Mouse (Mus musculus): Measurements from ENCODE around the gene Tspan32. TPM values are rescaled to one million over a fixed set of nuclear protein-coding genes. Genes with fewer than 3 reads are reported as not detected.
A peak's percentile ranks its signal among the peaks of the same experiment; 100 is the strongest.

Tspan32 gene
- polyA plus RNA-seq, 1 experiment from 2014 or later, result 6.0 TPM

- 71% methylated on average over 3 of the region's 3 CpGs for WGBS
- Histone ChIP-seq H3K27me3 (ENCODE audit: control insufficient read depth, insufficient read depth, low read length) (no peaks in the 10 kb centered on the region), H3K9ac (ENCODE audit: low read length) (peak overlapping the region; percentile 98), H3K4me2 (ENCODE audit: low read depth, low read length) (peak overlapping the region; percentile 84), H3K9me3 (replicated peaks; ENCODE audit: control insufficient read depth, low read length) (no peaks in the 10 kb centered on the region), H3K4me1 (ENCODE audit: control insufficient read depth, insufficient read depth, low read length) (peaks cover 55% of the 10 kb centered on the region), H3K27ac (ENCODE audit: low read length) (peak overlapping the region; percentile 43), H3K36me3 (ENCODE audit: control insufficient read depth, insufficient read depth, low read length) (0 out of 2 replicates have a peak, but pooled peaks cover 3% of the 10 kb centered on the region), H3K4me3 (replicated peaks; ENCODE audit: low read length) (peak overlapping the region; percentile 97)
- no peak for ATAC-seq (ENCODE audit: insufficient read depth, low FRiP score)
Observed at GRCm38 (mm10) chr7:143055001-143055400, 50.2 kb downstream of the Tspan32 start.

GRCm38 (mm10) chr7:143055499-143056186 lies 50.8 kb downstream of the Tspan32 start:
- Histone ChIP-seq H3K4me3 (replicated peaks; ENCODE audit: low read length) (peak overlapping the region; percentile 97), H3K4me2 (ENCODE audit: low read depth, low read length) (peak overlapping the region; percentile 84), H3K4me1 (ENCODE audit: control insufficient read depth, insufficient read depth, low read length) (peaks cover 58% of the 10 kb centered on the region), H3K9ac (ENCODE audit: low read length) (peak overlapping the region; percentile 98), H3K36me3 (ENCODE audit: control insufficient read depth, insufficient read depth, low read length) (0 out of 2 replicates have a peak, but pooled peaks cover 3% of the 10 kb centered on the region), H3K27ac (ENCODE audit: low read length) (peak overlapping the region; percentile 36), H3K9me3 (replicated peaks; ENCODE audit: control insufficient read depth, low read length) (no peaks in the 10 kb centered on the region), H3K27me3 (ENCODE audit: control insufficient read depth, insufficient read depth, low read length) (no peaks in the 10 kb centered on the region)
- ATAC-seq (ENCODE audit: insufficient read depth, low FRiP score), result no peak
- WGBS, result 61% methylated on average over 11 of the region's 11 CpGs

- ATAC-seq (ENCODE audit: insufficient read depth, low FRiP score), result no peak
- H3K4me3 ChIP-seq (replicated peaks; ENCODE audit: low read length), result no peak overlapping the region
- H3K36me3 ChIP-seq (ENCODE audit: control insufficient read depth, insufficient read depth, low read length), result peaks cover 3% of the 10 kb centered on the region; the same call in 1 of the 2 replicates
- WGBS, result 88% methylated on average over 5 of the region's 5 CpGs
- H3K9me3 ChIP-seq (replicated peaks; ENCODE audit: control insufficient read depth, low read length), result no peaks in the 10 kb centered on the region
- no peaks in the 10 kb centered on the region for H3K27me3 ChIP-seq (ENCODE audit: control insufficient read depth, insufficient read depth, low read length)
- H3K27ac ChIP-seq (ENCODE audit: low read length), result peak overlapping the region; percentile 84
- H3K9ac ChIP-seq (ENCODE audit: low read length), result peak overlapping the region; percentile 12; the same call in 1 of the 2 replicates
- H3K4me2 ChIP-seq (ENCODE audit: low read depth, low read length), result peak overlapping the region; percentile 31; the same call in 1 of the 2 replicates
- peaks cover 58% of the 10 kb centered on the region for H3K4me1 ChIP-seq (ENCODE audit: control insufficient read depth, insufficient read depth, low read length)
Observed at GRCm38 (mm10) chr7:143057023-143057422, 52.2 kb downstream of the Tspan32 start.

- peaks cover 6% of the 10 kb centered on the region; the same call in 1 of the 2 replicates for H3K36me3 ChIP-seq (ENCODE audit: control insufficient read depth, insufficient read depth, low read length)
- H3K9me3 ChIP-seq (replicated peaks; ENCODE audit: control insufficient read depth, low read length), result no peaks in the 10 kb centered on the region
- peaks cover 61% of the 10 kb centered on the region for H3K4me1 ChIP-seq (ENCODE audit: control insufficient read depth, insufficient read depth, low read length)
- H3K9ac ChIP-seq (ENCODE audit: low read length), result peak overlapping the region; percentile 23; the same call in 1 of the 2 replicates
- H3K4me2 ChIP-seq (ENCODE audit: low read depth, low read length), result peak overlapping the region; percentile 31
- ATAC-seq (ENCODE audit: insufficient read depth, low FRiP score), result no peak
- no peaks in the 10 kb centered on the region for H3K27me3 ChIP-seq (ENCODE audit: control insufficient read depth, insufficient read depth, low read length)
- peak overlapping the region; percentile 5; the same call in 1 of the 2 replicates for H3K4me3 ChIP-seq (replicated peaks; ENCODE audit: low read length)
- peak overlapping the region; percentile 84 for H3K27ac ChIP-seq (ENCODE audit: low read length)
- 43% methylated on average over 9 of the region's 9 CpGs for WGBS
Observed at GRCm38 (mm10) chr7:143057667-143058220, 52.9 kb downstream of the Tspan32 start.

GRCm38 (mm10) chr7:143058221-143058697 lies 53.4 kb downstream of the Tspan32 start:
- 44% methylated on average over 5 of the region's 5 CpGs for WGBS

GRCm38 (mm10) chr7:143059202-143059870 lies 54.5 kb downstream of the Tspan32 start:
- H3K4me2 ChIP-seq (ENCODE audit: low read depth, low read length), result no peak overlapping the region
- H3K4me3 ChIP-seq (replicated peaks; ENCODE audit: low read length), result no peak overlapping the region
- 50% methylated on average over 5 of the region's 5 CpGs for WGBS
- ATAC-seq (ENCODE audit: insufficient read depth, low FRiP score), result no peak
- no peak overlapping the region for H3K9ac ChIP-seq (ENCODE audit: low read length)
- peaks cover 58% of the 10 kb centered on the region for H3K4me1 ChIP-seq (ENCODE audit: control insufficient read depth, insufficient read depth, low read length)
- no peaks in the 10 kb centered on the region for H3K27me3 ChIP-seq (ENCODE audit: control insufficient read depth, insufficient read depth, low read length)
- H3K36me3 ChIP-seq (ENCODE audit: control insufficient read depth, insufficient read depth, low read length), result peaks cover 20% of the 10 kb centered on the region
- peak overlapping the region; percentile 84 for H3K27ac ChIP-seq (ENCODE audit: low read length)
- no peaks in the 10 kb centered on the region for H3K9me3 ChIP-seq (replicated peaks; ENCODE audit: control insufficient read depth, low read length)

More at GRCm38 (mm10) chr7:143058221-143058697, 53.4 kb downstream of the Tspan32 start:
- Histone ChIP-seq H3K27ac (ENCODE audit: low read length) (peak overlapping the region; percentile 84), H3K36me3 (ENCODE audit: control insufficient read depth, insufficient read depth, low read length) (peaks cover 11% of the 10 kb centered on the region), H3K4me1 (ENCODE audit: control insufficient read depth, insufficient read depth, low read length) (peaks cover 61% of the 10 kb centered on the region), H3K4me3 (replicated peaks; ENCODE audit: low read length) (peak overlapping the region; percentile 5; the same call in 1 of the 2 replicates), H3K9me3 (replicated peaks; ENCODE audit: control insufficient read depth, low read length) (no peaks in the 10 kb centered on the region), H3K27me3 (ENCODE audit: control insufficient read depth, insufficient read depth, low read length) (no peaks in the 10 kb centered on the region), H3K9ac (ENCODE audit: low read length) (peak overlapping the region; percentile 23; the same call in 1 of the 2 replicates), H3K4me2 (ENCODE audit: low read depth, low read length) (peak overlapping the region; percentile 31)
- 0 out of 2 replicates have a peak, but pooled peaks have one; percentile 8 for ATAC-seq (ENCODE audit: insufficient read depth, low FRiP score)

GRCm38 (mm10) chr7:143062704-143063103 lies 57.9 kb downstream of the Tspan32 start:
- peaks cover 27% of the 10 kb centered on the region for H3K36me3 ChIP-seq (ENCODE audit: control insufficient read depth, insufficient read depth, low read length)
- ATAC-seq (ENCODE audit: insufficient read depth, low FRiP score), result peak; percentile 25; the same call in 1 of the 2 replicates
- H3K27ac ChIP-seq (ENCODE audit: low read length), result no peak overlapping the region

GRCm38 (mm10) chr7:143064226-143064625 lies 59.4 kb downstream of the Tspan32 start:
- Histone ChIP-seq H3K9ac (ENCODE audit: low read length) (no peak overlapping the region), H3K27ac (ENCODE audit: low read length) (no peak overlapping the region), H3K27me3 (ENCODE audit: control insufficient read depth, insufficient read depth, low read length) (no peaks in the 10 kb centered on the region), H3K4me1 (ENCODE audit: control insufficient read depth, insufficient read depth, low read length) (peaks cover 15% of the 10 kb centered on the region), H3K4me3 (replicated peaks; ENCODE audit: low read length) (no peak overlapping the region), H3K4me2 (ENCODE audit: low read depth, low read length) (no peak overlapping the region), H3K36me3 (ENCODE audit: control insufficient read depth, insufficient read depth, low read length) (peaks cover 30% of the 10 kb centered on the region), H3K9me3 (replicated peaks; ENCODE audit: control insufficient read depth, low read length) (no peaks in the 10 kb centered on the region)
- ATAC-seq (ENCODE audit: insufficient read depth, low FRiP score), result no peak
- 79% methylated on average over 6 of the region's 6 CpGs for WGBS

More at GRCm38 (mm10) chr7:143062704-143063103, 57.9 kb downstream of the Tspan32 start:
- Histone ChIP-seq H3K4me1 (ENCODE audit: control insufficient read depth, insufficient read depth, low read length) (peaks cover 26% of the 10 kb centered on the region), H3K27me3 (ENCODE audit: control insufficient read depth, insufficient read depth, low read length) (no peaks in the 10 kb centered on the region), H3K4me3 (replicated peaks; ENCODE audit: low read length) (no peak overlapping the region), H3K4me2 (ENCODE audit: low read depth, low read length) (no peak overlapping the region), H3K9ac (ENCODE audit: low read length) (no peak overlapping the region), H3K9me3 (replicated peaks; ENCODE audit: control insufficient read depth, low read length) (no peaks in the 10 kb centered on the region)
- 71% methylated on average over 2 of the region's 2 CpGs for WGBS
